Mouse (Mus musculus) gastrocnemius, postnatal 10 days (tissue): ENCODE results near the gene Zscan21. TPM values are rescaled to one million over a fixed set of nuclear protein-coding genes. Genes with fewer than 3 reads are reported as not detected.

Experiments
- DNase-seq: peaks from one replicate; pipeline ENCODE4 v3.0.0; 2021; ENCODE audit warnings: mixed read lengths
- total RNA-seq, 2 experiments: library from RNA; stranded (reverse); gene quantifications; 2 replicates each; pipeline ENCODE4 v1.2.3; 2021

Gene Zscan21
- total RNA-seq, 2 experiments from 2014 or later: 12.9 to 14.3 TPM

- DNase-seq: no peak
Measured at GRCm38 (mm10) chr5:138117199-138118015, 704 bp downstream of the Zscan21 start.

GRCm38 (mm10) chr5:138118041-138118440 lies 1.3 kb downstream of the Zscan21 start:
- DNase-seq: no peak

GRCm38 (mm10) chr5:138132425-138133064 lies 15.8 kb downstream of the Zscan21 start:
- DNase-seq: no peak

- DNase-seq: no peak
Measured at GRCm38 (mm10) chr5:138137257-138137656, 20.6 kb downstream of the Zscan21 start.

- no peak for DNase-seq
Measured at GRCm38 (mm10) chr5:138137935-138138549, 21.3 kb downstream of the Zscan21 start.

- DNase-seq: no peak
Measured at GRCm38 (mm10) chr5:138138585-138138984, 21.9 kb downstream of the Zscan21 start.

GRCm38 (mm10) chr5:138154390-138154789 lies 37.7 kb downstream of the Zscan21 start:
- DNase-seq: no peak

GRCm38 (mm10) chr5:138155443-138155976 lies 38.8 kb downstream of the Zscan21 start, which contains the start of gene Zfp113:
Gene Zfp113, minus strand, starts transcription at chr5:138155744.
- DNase-seq: peak; percentile 69

- DNase-seq: no peak
Measured at GRCm38 (mm10) chr5:138160224-138160762, 43.6 kb downstream of the Zscan21 start.

GRCm38 (mm10) chr5:138160842-138161665 lies 44.4 kb downstream of the Zscan21 start, which contains the start of gene Cops6:
Gene Cops6, plus strand, starts transcription at chr5:138161071.
- peak; percentile 94 for DNase-seq

GRCm38 (mm10) chr5:138163046-138163445 lies 46.3 kb downstream of the Zscan21 start:
- DNase-seq: no peak

GRCm38 (mm10) chr5:138163610-138164009 lies 46.9 kb downstream of the Zscan21 start:
- DNase-seq: no peak

- DNase-seq: no peak
Measured at GRCm38 (mm10) chr5:138165594-138165993, 48.9 kb downstream of the Zscan21 start.

GRCm38 (mm10) chr5:138170936-138171561 lies 54.3 kb downstream of the Zscan21 start:
- DNase-seq: peak; percentile 99

GRCm38 (mm10) chr5:138171695-138172491 lies 55.2 kb downstream of the Zscan21 start, which contains the start of the genes Ap4m1 and Mcm7:
Gene Ap4m1, plus strand, starts transcription at chr5:138172002.
Gene Mcm7, minus strand, starts transcription at chr5:138172422.
- peak; percentile 98 for DNase-seq

GRCm38 (mm10) chr5:138173217-138173616 lies 56.5 kb downstream of the Zscan21 start:
- DNase-seq: no peak
